Mouse (Mus musculus): ENCODE measurements at regions not wholly inside any gene's neighbourhood (a gene's known extent, or its start where the extent isn't known, plus 50 kb on each side); places are given as distances from the start of the nearest gene placed in this dataset.

DNA sequence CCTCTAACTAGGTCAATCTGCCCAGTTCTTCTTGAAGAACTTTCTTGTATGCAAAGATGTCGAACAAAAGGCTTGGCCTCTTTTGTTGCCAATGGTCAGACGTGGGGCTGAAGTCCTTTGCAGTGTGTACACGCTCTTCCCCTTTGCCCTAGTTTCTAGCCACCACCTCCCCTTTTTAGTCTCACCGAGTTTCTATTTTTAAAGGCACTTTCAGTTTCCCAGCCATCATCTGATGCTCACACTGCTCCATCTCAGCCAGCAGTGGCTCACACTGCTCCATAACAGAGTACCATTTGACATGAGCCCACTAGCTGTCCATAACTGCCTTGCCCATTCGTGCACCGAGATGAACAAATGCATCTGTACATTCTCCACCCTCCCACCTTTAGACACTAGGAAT, 162.7 kb upstream of the Pou3f3 start:
- H3K4me1 ChIP-seq (ENCODE audit: control insufficient read depth in 1 of 2, insufficient read depth in 2 of 2, low read length in 2 of 2), result no peaks in the 10 kb centered on the region
- TF ChIP-seq MXI1 (IDR thresholded peaks at IDR 0.05; ENCODE audit: low read depth, low read length) (no peak), EP300 (IDR thresholded peaks at IDR 0.05; ENCODE audit: low read depth in 1 of 2, low read length in 2 of 2) (no peak), GATA1 (IDR thresholded peaks at IDR 0.05; ENCODE audit: low read depth, low read length) (no peak), KAT2A (conservative IDR thresholded peaks at IDR 0.05; ENCODE audit: low read depth, low read length) (no peak), USF2 (IDR thresholded peaks at IDR 0.05; ENCODE audit: borderline replicate concordance in 1 of 2, insufficient read depth in 1 of 2, low read depth in 1 of 2, low read length in 2 of 2) (no peak)

DNA sequence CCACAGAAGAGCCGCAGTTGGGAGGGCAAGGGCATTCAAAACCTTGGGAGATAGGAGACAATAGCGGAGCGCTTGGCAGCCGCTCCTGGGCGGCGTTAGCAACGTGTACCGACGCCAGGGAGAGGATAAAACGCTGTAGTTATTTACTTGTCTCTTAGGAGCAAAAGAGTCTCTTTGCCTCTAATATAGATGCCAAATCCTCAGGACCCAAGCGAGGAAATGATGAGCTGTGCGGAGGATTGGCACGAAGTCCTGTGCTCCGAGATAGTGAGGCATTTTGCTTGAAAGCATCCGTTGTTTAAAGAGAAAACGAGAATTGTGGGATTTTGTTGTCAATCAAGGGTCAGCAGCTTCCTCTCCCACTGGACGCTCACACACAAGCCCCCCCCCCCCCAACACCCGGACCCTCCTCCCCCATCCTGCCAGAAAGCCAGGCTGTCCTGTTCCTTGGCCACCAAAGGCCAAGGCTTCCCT, 156.5 kb upstream of the Pou3f3 start:
- Histone ChIP-seq H3K79me2 (ENCODE audit: control insufficient read depth, insufficient read depth, low read length, poor library complexity) (no peaks in the 10 kb centered on the region), H3K4me1 (ENCODE audit: control insufficient read depth in 1 of 2, insufficient read depth in 2 of 2, low read length in 2 of 2) (no peaks in the 10 kb centered on the region), H3K9me3 (replicated peaks; ENCODE audit: insufficient read depth, low read length) (no peaks in the 10 kb centered on the region), H3K27me3 (ENCODE audit: control insufficient read depth in 1 of 2, insufficient read depth in 2 of 2, low read length in 2 of 2) (no peaks in the 10 kb centered on the region), H3K9ac (ENCODE audit: control insufficient read depth, low read depth, low read length, poor library complexity, severe bottlenecking) (no peak overlapping the region), H3K36me3 (ENCODE audit: control insufficient read depth in 1 of 2, insufficient read depth in 2 of 2, low read length in 2 of 2) (no peaks in the 10 kb centered on the region), H3K27ac (ENCODE audit: control insufficient read depth, low read depth, low read length) (no peak overlapping the region), H3K4me3 (ENCODE audit: control insufficient read depth in 1 of 2, insufficient read depth in 1 of 2, low read depth in 2 of 2, low read length in 2 of 2) (no peak overlapping the region)
- no peak for TF ChIP-seq ELF1 (IDR thresholded peaks at IDR 0.05; ENCODE audit: low read depth, low read length)
- TF ChIP-seq HCFC1 (IDR thresholded peaks at IDR 0.05; ENCODE audit: low read depth, low read length), result no peak
- no peak for TF ChIP-seq TBP (IDR thresholded peaks at IDR 0.05; ENCODE audit: low read depth, low read length)
- TF ChIP-seq SMC3 (IDR thresholded peaks at IDR 0.05; ENCODE audit: low read depth, low read length), result no peak
- TF ChIP-seq POLR2A (IDR thresholded peaks at IDR 0.05; ENCODE audit: control insufficient read depth in 1 of 2, insufficient read depth in 1 of 2, low read depth in 1 of 2, low read length in 2 of 2, poor library complexity in 1 of 2), result no peak
- TF ChIP-seq POLR2AphosphoS2 (IDR thresholded peaks at IDR 0.05; ENCODE audit: low read length), result no peak
- TF ChIP-seq NELFE (IDR thresholded peaks at IDR 0.05; ENCODE audit: low read depth, low read length), result no peak
- TF ChIP-seq CTCF (IDR thresholded peaks at IDR 0.05 in 2 of 3, conservative IDR thresholded peaks at IDR 0.05 in 1 of 3; ENCODE audit: control insufficient read depth in 1 of 3, insufficient read depth in 1 of 3, low read depth in 2 of 3, low read length in 3 of 3, poor library complexity in 1 of 3, severe bottlenecking in 1 of 3), result no peak
- TF ChIP-seq TCF12 (IDR thresholded peaks at IDR 0.05; ENCODE audit: low read depth, low read length), result no peak
- no peak for TF ChIP-seq GABPA (IDR thresholded peaks at IDR 0.05; ENCODE audit: low read depth, low read length)
- TF ChIP-seq POLR2AphosphoS5 (IDR thresholded peaks at IDR 0.05; ENCODE audit: borderline replicate concordance, low read depth, low read length), result no peak
- no peak for TF ChIP-seq USF2 (IDR thresholded peaks at IDR 0.05; ENCODE audit: borderline replicate concordance in 1 of 2, insufficient read depth in 1 of 2, low read depth in 1 of 2, low read length in 2 of 2)
- no peak for TF ChIP-seq NRF1 (IDR thresholded peaks at IDR 0.05; ENCODE audit: insufficient read depth, low read depth, low read length, poor library complexity, severe bottlenecking)
- TF ChIP-seq GATA1 (IDR thresholded peaks at IDR 0.05; ENCODE audit: low read depth, low read length), result no peak
- TF ChIP-seq CHD2 (IDR thresholded peaks at IDR 0.05; ENCODE audit: low read length), result no peak
- TF ChIP-seq SIN3A (IDR thresholded peaks at IDR 0.05; ENCODE audit: low read length), result no peak
- no peak for TF ChIP-seq MAFK (IDR thresholded peaks at IDR 0.05; ENCODE audit: borderline replicate concordance, low read depth, low read length)
- TF ChIP-seq ETS1 (IDR thresholded peaks at IDR 0.05; ENCODE audit: low read depth, low read length), result no peak
- DNase-seq (ENCODE audit: low read depth, low spot score), result no peak

More for the DNA sequence above, 162.7 kb upstream of the Pou3f3 start:
- H3K36me3 ChIP-seq (ENCODE audit: control insufficient read depth in 1 of 2, insufficient read depth in 2 of 2, low read length in 2 of 2), result no peaks in the 10 kb centered on the region
- H3K27me3 ChIP-seq (ENCODE audit: control insufficient read depth in 1 of 2, insufficient read depth in 2 of 2, low read length in 2 of 2), result no peaks in the 10 kb centered on the region
- DNase-seq (ENCODE audit: low read depth, low spot score), result no peak
- H3K4me3 ChIP-seq (ENCODE audit: control insufficient read depth in 1 of 2, insufficient read depth in 1 of 2, low read depth in 2 of 2, low read length in 2 of 2), result no peak overlapping the region
- H3K9me3 ChIP-seq (replicated peaks; ENCODE audit: insufficient read depth, low read length), result no peaks in the 10 kb centered on the region
- no peaks in the 10 kb centered on the region for H3K79me2 ChIP-seq (ENCODE audit: control insufficient read depth, insufficient read depth, low read length, poor library complexity)
- H3K27ac ChIP-seq (ENCODE audit: control insufficient read depth, low read depth, low read length), result no peak overlapping the region
- no peak overlapping the region for H3K9ac ChIP-seq (ENCODE audit: control insufficient read depth, low read depth, low read length, poor library complexity, severe bottlenecking)

Measured in MEL (cell line).